Mouse (Mus musculus) C2C12 (cell line): ENCODE measurements around the gene Slc41a1. TPM values are rescaled to one million over a fixed set of nuclear protein-coding genes. Genes with fewer than 3 reads are reported as not detected.
A peak's percentile ranks its signal among the peaks of the same experiment; 100 is the strongest.

Experiments used
- H3K27me3 ChIP-seq: one replicate; pipeline ENCODE4 v1.6.1; 2011; ENCODE audit not compliant: control insufficient read depth, insufficient read depth, insufficient read length
- H3K36me3 ChIP-seq: one replicate; pipeline ENCODE4 v1.6.1; 2011; ENCODE audit not compliant: control insufficient read depth, insufficient read depth
- H3K4me3 ChIP-seq: one replicate; pipeline ENCODE4 v1.5.1; 2011; ENCODE audit warnings: mild to moderate bottlenecking, control low read depth; ENCODE audit not compliant: poor library complexity, insufficient read depth, severe bottlenecking
- H3K79me2 ChIP-seq: one replicate; pipeline ENCODE4 v1.6.1; 2011; ENCODE audit not compliant: control insufficient read depth, insufficient read depth
- H3K79me3 ChIP-seq: one replicate; pipeline ENCODE4 v1.6.1; 2011; ENCODE audit warnings: low read depth, control low read depth
- H3ac ChIP-seq: one replicate; pipeline ENCODE3; 2011; ENCODE audit warnings: low read depth; ENCODE audit not compliant: control insufficient read depth, insufficient read length
- CEBPB ChIP-seq: IDR thresholded peaks from one replicate; pipeline ENCODE4 v1.6.1; 2011; ENCODE audit warnings: low read depth, mild to moderate bottlenecking, control low read depth, moderate library complexity
- CTCF ChIP-seq: IDR thresholded peaks from one replicate; pipeline ENCODE4 v1.5.1; 2011; ENCODE audit not compliant: control insufficient read depth, insufficient read depth, insufficient read length
- FOSL1 ChIP-seq: IDR thresholded peaks from one replicate; pipeline ENCODE4 v1.8.0; 2011; ENCODE audit warnings: mild to moderate bottlenecking, low read length; ENCODE audit not compliant: poor library complexity, insufficient read depth, severe bottlenecking
- MAX ChIP-seq: IDR thresholded peaks from one replicate; pipeline ENCODE4 v1.6.1; 2011; ENCODE audit warnings: mild to moderate bottlenecking, control low read depth
- MYOD1 ChIP-seq: IDR thresholded peaks from one replicate; pipeline ENCODE4 v1.6.1; 2011; ENCODE audit warnings: low read depth; ENCODE audit not compliant: control insufficient read depth, insufficient read length
- MYOG ChIP-seq: IDR thresholded peaks from one replicate; pipeline ENCODE4 v1.6.1; 2011; ENCODE audit not compliant: control insufficient read depth, insufficient read length; ENCODE audit errors: extremely low read depth
- USF1 ChIP-seq: IDR thresholded peaks from one replicate; pipeline ENCODE4 v1.6.1; 2011; ENCODE audit warnings: low read depth, mild to moderate bottlenecking, control low read depth, moderate library complexity
- long read RNA-seq, 2 experiments: library from polyadenylated mRNA; unstranded; transcript quantifications; one replicate each; pipeline ENCODE4 v2.0.0; 2019 to 2020
- polyA plus RNA-seq: library from polyadenylated mRNA; unstranded; fragments of >200 nt; fragmentation: generic; extraction: Trizol; gene quantifications from one replicate; pipeline ENCODE4 v1.2.1, GENCODE M21; 2012; ENCODE audit warnings: missing spikeins

Gene Slc41a1
- 6.7 TPM for polyA plus RNA-seq
- long read RNA-seq, experiment 1, partial matches to known transcripts: 1 of 2 reads
- long read RNA-seq, experiment 1, other reads (novel, unspliced or antisense): 1 of 2 reads
- long read RNA-seq, experiment 2, full-length matches to known transcripts: 25 of 31 reads
- long read RNA-seq, experiment 2, partial matches to known transcripts: 2 of 31 reads
- long read RNA-seq, experiment 2, other reads (novel, unspliced or antisense): 4 of 31 reads

- no peaks in the 10 kb centered on the region for H3K79me2 ChIP-seq
- peak within 1 kb of the TSS; percentile 87 for H3ac ChIP-seq
- H3K36me3 ChIP-seq: no peaks in the 10 kb centered on the region
- TF ChIP-seq MAX (no peak), USF1 (no peak), CEBPB (no peak), MYOD1 (no peak), MYOG (no peak), FOSL1 (no peak), CTCF (no peak)
- peak within 1 kb of the TSS; percentile 68 for H3K4me3 ChIP-seq
- no peaks in the 10 kb centered on the region for H3K79me3 ChIP-seq
- no peaks in the 10 kb centered on the region for H3K27me3 ChIP-seq
Observed at GRCm38 (mm10) chr1:131827207-131827786, at the start of gene Slc41a1. Slc41a1 (plus strand) TSS chr1:131827493.

- TF ChIP-seq MYOG: no peak
- no peak for TF ChIP-seq CTCF
- no peak for TF ChIP-seq MAX
- no peak for TF ChIP-seq FOSL1
- TF ChIP-seq CEBPB: no peak
- no peak for TF ChIP-seq USF1
- no peak for TF ChIP-seq MYOD1
- H3K79me2 ChIP-seq: no peaks in the 10 kb centered on the region
- no peaks in the 10 kb centered on the region for H3K79me3 ChIP-seq
- no peaks in the 10 kb centered on the region for H3K36me3 ChIP-seq
- no peak overlapping the region for H3K4me3 ChIP-seq
- H3ac ChIP-seq: no peak overlapping the region
- H3K27me3 ChIP-seq: peaks cover 16% of the 10 kb centered on the region
Observed at GRCm38 (mm10) chr1:131794591-131794990, 32.7 kb upstream of the Slc41a1 start.

DNA sequence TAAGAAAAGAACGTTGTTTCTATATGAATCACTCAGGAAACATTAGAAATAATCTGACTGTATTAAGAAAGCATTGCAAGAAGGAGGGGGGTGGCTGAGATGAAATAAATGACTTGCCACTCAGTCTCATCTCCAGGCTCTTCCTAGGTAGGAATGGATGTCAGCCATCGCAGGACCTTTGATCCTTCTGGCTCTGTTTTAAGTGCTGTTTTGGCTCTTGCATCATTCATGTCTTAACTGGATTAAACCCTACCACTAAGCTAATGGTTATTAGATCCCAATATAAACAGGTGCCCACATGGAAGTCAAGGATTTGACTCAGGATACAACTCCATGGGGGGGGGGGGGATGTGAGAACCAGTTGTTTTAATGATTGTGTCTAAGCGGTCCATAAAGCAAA, 32.1 kb upstream of the Slc41a1 start:
- Histone ChIP-seq H3K27me3 (peaks cover 16% of the 10 kb centered on the region), H3K36me3 (no peaks in the 10 kb centered on the region), H3ac (no peak overlapping the region), H3K4me3 (no peak overlapping the region), H3K79me2 (no peaks in the 10 kb centered on the region), H3K79me3 (no peaks in the 10 kb centered on the region)
- TF ChIP-seq MYOD1 (no peak), MYOG (no peak)

GRCm38 (mm10) chr1:131797202-131797909, 29.9 kb upstream of the Slc41a1 start, which contains the start of gene Pm20d1:
Pm20d1 (plus strand) TSS chr1:131797381.
- H3ac ChIP-seq: no peak within 1 kb of the TSS
- no peak within 1 kb of the TSS for H3K4me3 ChIP-seq
- H3K79me2 ChIP-seq: no peaks in the 10 kb centered on the region
- TF ChIP-seq MAX (no peak), MYOD1 (no peak), FOSL1 (no peak), CTCF (no peak), MYOG (no peak), USF1 (no peak), CEBPB (no peak)
- H3K79me3 ChIP-seq: no peaks in the 10 kb centered on the region
- no peaks in the 10 kb centered on the region for H3K36me3 ChIP-seq
- peaks cover 22% of the 10 kb centered on the region for H3K27me3 ChIP-seq

DNA sequence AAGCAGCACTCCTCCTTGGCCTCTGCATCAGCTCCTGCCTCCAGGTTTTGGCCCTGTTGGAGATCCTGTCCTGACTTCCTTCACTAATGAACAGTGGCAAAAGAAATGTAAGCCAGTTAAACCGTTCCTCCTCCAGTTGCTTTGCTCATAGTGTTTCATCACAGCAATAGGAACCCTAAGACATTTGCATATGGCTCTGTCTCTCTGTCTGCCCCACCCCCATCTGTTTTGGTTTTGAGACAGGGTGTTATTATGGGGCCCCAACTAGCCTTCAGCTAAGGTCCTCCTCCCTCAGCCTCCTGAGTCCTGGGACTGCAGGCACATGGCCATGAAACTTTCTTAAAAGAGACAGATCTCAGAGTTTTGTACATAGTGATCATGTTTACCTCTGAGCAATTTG, 27.3 kb upstream of the Slc41a1 start:
- Histone ChIP-seq H3K27me3 (peaks cover 46% of the 10 kb centered on the region), H3ac (no peak overlapping the region), H3K36me3 (no peaks in the 10 kb centered on the region), H3K79me3 (no peaks in the 10 kb centered on the region), H3K4me3 (no peak overlapping the region), H3K79me2 (no peaks in the 10 kb centered on the region)
- no peak for TF ChIP-seq CTCF
- TF ChIP-seq USF1: no peak
- no peak for TF ChIP-seq MYOD1
- no peak for TF ChIP-seq MYOG
- TF ChIP-seq MAX: no peak
- TF ChIP-seq FOSL1: no peak
- no peak for TF ChIP-seq CEBPB
